Mouse (Mus musculus) thymus, adult 18-20 months (tissue): ENCODE data around the gene Tpd52l1.
"Not testable (repeated sequence)": the region's sequence is repeated elsewhere in the genome, so short reads cannot be mapped to it uniquely, and the experiment has no call there.

ENCODE experiments used
- DNase-seq, 2 experiments: peaks; one replicate each; pipeline ENCODE4 v3.0.0; 2022; ENCODE audit warnings: mixed read lengths in 2 of 2

Tpd52l1 gene

DNA sequence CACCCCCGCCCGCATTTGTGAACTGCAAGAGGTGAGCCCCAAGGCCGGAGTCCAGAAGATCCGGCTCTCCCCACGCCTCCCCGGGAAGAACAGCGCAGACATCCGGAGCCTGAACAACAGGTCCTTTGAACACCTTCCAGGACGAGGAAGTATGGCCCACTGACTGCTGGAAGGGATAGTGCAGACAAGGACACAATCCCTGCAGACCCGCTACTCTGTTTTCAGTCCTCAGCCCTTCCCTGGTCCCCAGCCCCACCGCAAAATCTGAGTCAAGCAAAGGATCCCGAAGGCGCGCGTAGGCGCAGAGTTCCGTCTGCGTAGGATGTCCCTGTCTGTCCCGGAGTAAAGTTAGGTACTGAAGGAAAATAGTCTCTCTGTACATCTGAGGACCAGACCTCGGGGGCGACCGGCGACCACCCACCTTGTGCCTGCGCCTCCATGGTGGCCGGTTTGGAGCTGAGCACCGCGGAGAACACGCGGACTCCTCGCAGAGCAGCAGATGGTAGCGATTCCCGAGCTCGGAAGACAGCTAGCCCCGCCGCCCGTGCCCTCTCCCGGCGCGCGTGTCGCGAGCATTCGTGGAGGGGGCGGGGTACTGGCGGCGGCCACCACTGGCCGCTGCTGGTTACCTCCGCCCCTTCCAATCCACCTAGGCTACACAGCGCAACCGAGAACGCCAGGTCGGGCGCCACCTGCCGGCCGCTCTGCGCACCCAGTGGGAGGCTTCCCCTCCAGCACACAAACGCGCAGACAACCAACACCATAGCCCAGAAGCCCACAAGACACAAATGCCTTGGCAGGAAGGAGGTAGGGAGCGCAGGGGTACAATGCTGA lies at the start of gene Tpd52l1:
Tpd52l1 (minus strand) TSS at position 668 of the 834 bp plus-strand sequence.
- DNase-seq: peak; percentile 10 to 14

DNA sequence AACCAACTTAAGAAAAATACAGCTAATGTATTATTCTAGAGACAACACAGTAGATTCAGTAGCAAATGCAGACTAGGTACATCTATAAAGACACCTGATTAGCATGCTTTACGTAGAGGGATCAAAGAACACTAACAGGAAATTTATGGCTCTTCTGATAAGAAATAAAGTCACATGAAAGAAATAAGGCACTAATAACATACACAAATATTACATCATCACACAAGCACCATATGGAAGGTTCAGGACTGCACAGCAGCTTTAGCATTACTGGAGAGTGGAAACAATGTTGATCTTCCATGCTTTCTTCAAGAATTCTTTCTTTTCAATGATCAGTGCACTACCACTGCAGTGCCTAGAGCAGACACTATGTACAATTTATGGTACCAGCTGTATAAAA lies 48.5 kb upstream of the Tpd52l1 start:
- no peak for DNase-seq

- no peak for DNase-seq
Measured at GRCm38 (mm10) chr10:31467043-31467898, 21.5 kb upstream of the Tpd52l1 start.

DNA sequence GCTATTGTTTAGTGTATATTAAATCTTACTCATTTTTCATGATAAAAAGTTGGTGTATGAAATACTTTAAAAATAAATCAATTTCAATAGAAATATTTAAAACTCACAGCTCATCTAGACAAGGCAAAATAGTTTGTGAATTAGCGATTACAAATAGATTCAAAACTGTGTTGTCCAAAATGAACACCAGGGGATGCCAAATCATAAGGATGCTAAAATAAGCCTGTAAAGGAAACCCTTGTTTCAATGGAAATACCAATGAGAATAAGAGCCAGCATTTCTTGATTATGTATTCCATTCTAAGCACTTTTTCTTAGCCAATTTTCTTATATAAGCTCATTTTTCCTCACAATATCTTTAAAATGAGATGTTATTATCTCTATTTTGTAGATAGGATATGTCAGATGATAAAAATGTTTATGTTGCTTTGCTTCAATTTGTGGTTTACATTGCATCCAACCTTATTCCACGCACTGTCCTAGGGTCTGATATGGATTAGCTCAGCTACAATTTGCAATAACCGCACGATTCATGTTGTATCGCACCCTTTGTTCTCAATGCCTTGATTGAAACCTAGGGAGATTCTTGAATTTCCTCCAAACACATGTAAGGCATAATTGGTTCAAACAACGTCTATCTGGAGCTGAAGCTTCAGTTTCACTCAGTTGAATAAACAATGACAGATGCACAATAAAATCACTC lies 20.2 kb upstream of the Tpd52l1 start:
- no peak for DNase-seq

DNA sequence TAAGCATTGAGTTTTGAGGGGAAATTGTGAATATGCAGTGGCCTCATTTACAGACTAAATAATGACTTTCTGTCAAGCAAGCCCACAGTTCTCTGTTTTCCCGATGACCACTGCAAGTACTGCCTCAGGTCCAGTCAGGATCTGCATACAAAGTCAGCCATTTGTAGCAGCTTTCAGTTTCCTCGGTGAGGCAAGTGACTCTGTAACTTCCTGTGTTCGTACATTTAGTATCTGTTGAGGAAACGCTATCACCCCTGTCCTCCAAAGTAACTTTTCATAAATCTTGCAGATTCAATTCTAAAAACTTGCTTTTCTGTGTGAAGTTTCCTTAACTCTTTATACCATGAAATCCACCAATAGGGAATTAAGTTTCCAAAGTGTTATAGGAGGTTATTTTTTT lies 19.7 kb upstream of the Tpd52l1 start:
- DNase-seq: no peak

- no peak for DNase-seq
Measured at GRCm38 (mm10) chr10:31463044-31463443, 17.3 kb upstream of the Tpd52l1 start.

- DNase-seq: no peak
Measured at GRCm38 (mm10) chr10:31456806-31457205, 11.0 kb upstream of the Tpd52l1 start.

DNA sequence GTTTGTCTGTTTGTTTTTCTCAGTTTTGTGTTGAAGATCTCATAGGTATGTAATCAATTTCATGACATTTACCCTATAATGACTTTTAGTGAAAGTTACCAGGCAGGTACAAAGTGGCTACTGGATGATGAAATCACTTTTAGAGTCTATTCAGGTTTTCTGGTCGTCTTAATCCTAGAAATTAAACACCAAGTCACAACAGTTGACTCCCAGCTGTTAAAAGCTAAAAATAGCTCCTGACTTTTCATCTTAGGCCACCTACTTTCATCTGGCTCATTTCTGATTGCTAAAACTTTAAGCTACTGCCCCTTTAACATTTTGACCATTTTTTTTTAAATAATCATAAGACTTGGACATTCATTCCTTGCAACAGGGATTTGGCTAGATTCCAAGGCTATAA lies 1.3 kb upstream of the Tpd52l1 start:
- DNase-seq: no peak

DNA sequence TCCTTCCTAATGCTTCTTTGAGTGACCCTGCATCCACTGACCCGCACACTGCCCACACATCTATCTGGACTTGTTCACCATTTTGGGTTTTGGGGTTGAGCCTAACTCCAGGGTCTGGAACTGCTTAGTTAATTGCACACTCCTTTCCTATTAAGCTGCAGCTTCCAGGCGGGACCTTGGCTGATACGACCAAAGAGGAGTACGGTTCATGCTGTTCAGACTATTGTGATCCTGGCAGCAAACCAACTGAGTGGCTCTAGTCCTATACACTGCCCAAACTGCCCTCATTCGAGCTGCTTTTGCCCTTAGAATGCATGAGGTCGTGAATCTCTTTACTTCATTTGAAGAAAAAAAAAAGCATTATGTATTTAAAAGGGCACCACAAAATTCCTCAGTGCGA lies 1.6 kb downstream of the Tpd52l1 start:
- no peak for DNase-seq

GRCm38 (mm10) chr10:31441491-31441890 lies 4.3 kb downstream of the Tpd52l1 start:
- no peak for DNase-seq

- DNase-seq: no peak
Measured at GRCm38 (mm10) chr10:31436047-31436446, 9.7 kb downstream of the Tpd52l1 start.

GRCm38 (mm10) chr10:31417956-31418355 lies 27.8 kb downstream of the Tpd52l1 start:
- DNase-seq: no peak

GRCm38 (mm10) chr10:31392990-31393389 lies 52.8 kb downstream of the Tpd52l1 start:
- DNase-seq: no peak

DNA sequence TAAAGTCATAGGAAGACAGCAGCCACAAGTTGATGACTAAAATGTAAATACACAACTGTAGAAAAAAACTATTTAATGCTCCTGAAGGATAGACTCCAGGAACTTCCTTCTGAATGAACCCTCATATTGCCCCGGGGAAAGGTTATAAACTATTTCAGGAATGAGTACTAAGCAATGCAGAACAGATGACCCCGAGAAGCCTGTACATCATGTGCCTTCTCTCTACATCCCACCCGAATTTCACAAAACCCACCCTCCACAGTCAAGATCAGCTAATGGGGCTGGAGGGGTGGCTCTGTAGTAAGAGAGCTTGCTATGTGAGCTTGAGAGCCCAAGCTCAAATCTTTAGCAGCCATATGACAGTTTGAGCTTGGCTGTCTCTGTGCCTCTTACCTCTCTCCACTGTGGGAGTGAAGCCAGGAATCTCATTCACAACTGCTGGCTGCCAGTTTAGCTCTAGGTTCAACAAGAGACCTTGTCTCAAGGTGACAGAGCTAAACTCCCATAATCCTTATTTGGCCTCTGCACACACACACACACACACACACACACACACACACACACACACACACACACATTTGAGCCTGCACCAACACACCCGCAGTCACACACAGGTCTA lies 54.9 kb downstream of the Tpd52l1 start:
- DNase-seq: no peak

- DNase-seq: not testable (repeated sequence)
Measured at GRCm38 (mm10) chr10:31388566-31388965, 57.2 kb downstream of the Tpd52l1 start.

DNA sequence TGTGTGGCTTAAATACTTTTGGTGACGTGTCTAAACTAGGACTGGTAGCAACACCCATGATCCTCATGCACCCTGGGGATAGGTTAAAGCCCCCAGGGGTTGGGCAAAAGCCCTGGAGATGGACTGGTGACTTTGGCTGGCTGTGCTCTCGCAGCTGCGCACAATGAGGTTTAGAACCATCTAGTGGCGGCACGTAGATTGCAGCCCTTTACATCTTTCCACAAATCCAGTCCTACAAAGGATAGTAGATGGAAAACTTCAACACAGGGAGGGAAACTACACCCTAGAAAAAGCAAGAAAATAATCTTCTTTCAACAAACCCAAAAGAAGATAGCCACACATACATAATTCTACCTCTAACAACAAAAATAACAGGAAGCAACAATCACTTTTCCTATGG lies 75.6 kb downstream of the Tpd52l1 start:
- DNase-seq: not testable (repeated sequence)

DNA sequence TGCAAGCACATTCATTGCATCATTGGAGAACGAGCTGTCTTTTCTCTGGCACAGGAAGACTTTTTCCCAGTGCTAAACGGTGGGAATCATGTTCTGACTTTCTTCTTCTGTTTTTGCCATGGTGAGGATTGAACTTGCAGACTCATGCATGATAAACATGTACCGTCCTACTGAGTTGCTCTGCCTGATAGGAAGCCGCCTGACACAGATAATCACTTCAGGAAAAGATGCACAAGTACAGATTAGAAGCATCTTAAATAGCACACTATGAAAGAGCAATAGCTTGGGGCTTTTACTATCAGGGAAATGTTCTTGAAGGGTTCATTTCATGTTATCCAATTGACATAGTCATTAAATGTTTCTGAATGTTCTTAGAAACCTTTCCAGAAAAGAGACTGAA lies 86.0 kb downstream of the Tpd52l1 start:
- no peak for DNase-seq

GRCm38 (mm10) chr10:31354886-31355461 lies 90.8 kb downstream of the Tpd52l1 start:
- DNase-seq: no peak

- DNase-seq: no peak
Measured at GRCm38 (mm10) chr10:31354141-31354540, 91.6 kb downstream of the Tpd52l1 start.

DNA sequence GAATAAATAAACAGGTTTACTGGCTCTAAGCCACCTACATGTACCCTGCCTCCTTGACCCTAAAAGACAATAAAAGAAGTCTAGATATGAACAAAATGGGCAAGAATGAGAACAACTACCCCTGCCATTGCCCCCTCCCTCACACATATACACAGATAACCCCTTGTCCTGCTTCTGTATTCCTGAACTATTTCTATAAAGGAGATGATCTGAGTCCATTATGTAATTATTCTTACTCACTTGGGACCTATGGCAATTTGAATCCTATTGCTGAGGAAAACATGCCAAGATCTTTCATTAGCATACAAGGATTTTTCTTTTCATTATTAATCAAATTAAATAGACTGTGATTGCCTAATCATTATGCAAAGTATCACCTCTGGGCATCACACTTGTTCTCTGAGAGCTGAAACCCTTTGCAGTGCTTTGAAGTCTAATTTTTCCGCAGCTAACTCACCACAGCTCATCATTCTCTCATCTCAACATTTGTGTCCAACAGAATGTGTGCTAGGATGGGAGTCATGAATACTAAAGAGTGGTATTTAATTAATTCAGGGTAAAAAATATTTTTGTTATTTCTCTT lies 92.8 kb downstream of the Tpd52l1 start:
- DNase-seq: no peak

GRCm38 (mm10) chr10:31351056-31351455 lies 94.7 kb downstream of the Tpd52l1 start:
- DNase-seq: no peak

GRCm38 (mm10) chr10:31346401-31346800 lies 99.4 kb downstream of the Tpd52l1 start:
- no peak for DNase-seq
